Mouse (Mus musculus): ENCODE results near the gene Washc1. TPM values are rescaled to one million over a fixed set of nuclear protein-coding genes. Genes with fewer than 3 reads are reported as not detected.
"Not testable (repeated sequence)": the region's sequence is repeated elsewhere in the genome, so short reads cannot be mapped to it uniquely, and the experiment has no call there.

Washc1 gene
- polyA plus RNA-seq, 1 experiment from 2014 or later = 45.6 TPM

DNA sequence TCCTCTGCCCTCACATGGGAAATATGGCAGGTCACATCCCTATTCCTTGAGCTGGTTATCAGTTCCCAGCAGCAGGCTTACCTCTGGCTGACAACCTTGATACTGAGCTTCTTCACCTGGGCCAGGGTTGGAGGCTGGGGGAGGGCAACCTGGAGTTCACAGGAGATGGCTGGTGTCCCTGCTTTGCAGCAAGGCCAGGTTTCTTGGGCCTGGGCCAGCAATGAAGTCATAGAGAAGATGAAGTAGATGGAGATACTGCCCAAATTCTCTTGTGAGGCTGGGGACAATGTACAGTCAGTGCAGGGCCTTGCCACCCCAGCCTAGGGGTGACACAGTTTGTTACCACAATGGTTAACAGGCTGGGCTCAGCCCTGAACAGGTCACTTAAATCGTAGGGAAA, 9.4 kb downstream of the Washc1 start:
- WGBS = 74% methylated on average over 1 of the region's 1 CpGs
- peaks cover 18% of the 10 kb centered on the region for H3K4me1 ChIP-seq
- no peak overlapping the region for H3K9ac ChIP-seq
- no peak overlapping the region for H3K27ac ChIP-seq
- no peaks in the 10 kb centered on the region for H3K9me3 ChIP-seq
- ATAC-seq (ENCODE audit: insufficient number of reproducible peaks, insufficient read depth, low FRiP score, low TSS enrichment, low read depth) = no peak
- H3K4me2 ChIP-seq = no peak overlapping the region
- peaks cover 47% of the 10 kb centered on the region for H3K36me3 ChIP-seq
- no peak overlapping the region for H3K4me3 ChIP-seq
- no peaks in the 10 kb centered on the region for H3K27me3 ChIP-seq

- peak within 1 kb of the TSS; percentile 86 for H3K4me3 ChIP-seq
- H3K36me3 ChIP-seq = peaks cover 43% of the 10 kb centered on the region
- WGBS = 6% methylated on average over 45 of the region's 45 CpGs
- peak within 1 kb of the TSS; percentile 80 for H3K4me2 ChIP-seq
- H3K4me1 ChIP-seq = peaks cover 18% of the 10 kb centered on the region
- no peaks in the 10 kb centered on the region for H3K27me3 ChIP-seq
- H3K9me3 ChIP-seq = no peaks in the 10 kb centered on the region
- H3K27ac ChIP-seq = peak within 1 kb of the TSS; percentile 78
- peak; percentile 72 for ATAC-seq (ENCODE audit: insufficient number of reproducible peaks, insufficient read depth, low FRiP score, low TSS enrichment, low read depth)
- peak within 1 kb of the TSS; percentile 86 for H3K9ac ChIP-seq
These were observed 11.9 kb downstream of the Washc1 start, which contains the start of gene Ddx11 for GRCm38 (mm10) chr17:66123066-66123815. TSS of gene Ddx11 (plus strand) at chr17:66123520.

DNA sequence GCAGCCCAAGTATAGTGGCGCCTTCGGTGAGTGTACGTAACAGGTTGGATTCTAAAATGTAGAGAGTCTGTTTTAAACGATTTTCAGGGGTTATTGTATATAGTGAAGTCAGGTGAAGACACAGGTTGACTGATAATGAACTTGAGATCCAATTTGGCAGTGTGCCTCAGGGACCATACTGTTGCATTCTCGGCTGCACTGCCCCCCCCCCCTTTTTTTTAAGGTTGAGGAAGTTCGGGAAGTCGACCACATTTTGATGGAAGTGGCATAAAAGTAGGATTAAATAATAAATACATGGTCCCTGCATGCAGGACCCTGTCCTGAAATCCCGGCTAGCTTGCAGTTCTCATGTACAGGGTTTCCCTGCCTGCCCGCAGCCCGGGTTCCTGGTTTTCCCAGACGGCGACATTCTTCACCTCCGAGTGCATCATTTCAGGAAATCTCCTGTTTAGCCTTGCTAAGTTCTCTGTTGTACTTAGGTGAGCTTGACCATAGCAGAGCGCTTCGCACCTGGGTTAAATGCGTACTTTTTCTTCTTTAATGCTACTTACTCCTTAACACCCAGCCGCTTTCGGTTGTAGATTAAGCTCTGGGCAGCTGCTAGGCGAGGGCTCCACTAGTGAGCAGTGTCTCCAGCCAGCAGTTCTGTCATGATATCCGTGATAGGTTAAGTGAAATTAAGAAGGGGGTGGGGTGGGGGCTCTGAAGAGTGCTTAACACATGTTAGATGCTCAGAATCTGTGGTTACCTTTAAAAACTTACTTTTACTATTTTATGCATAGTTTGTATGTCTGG, 12.7 kb downstream of the Washc1 start:
- Histone ChIP-seq H3K4me1 (peaks cover 18% of the 10 kb centered on the region), H3K36me3 (peaks cover 41% of the 10 kb centered on the region), H3K27ac (peak overlapping the region; percentile 78), H3K4me3 (peak overlapping the region; percentile 86), H3K4me2 (peak overlapping the region; percentile 80), H3K9me3 (no peaks in the 10 kb centered on the region), H3K9ac (peak overlapping the region; percentile 86), H3K27me3 (no peaks in the 10 kb centered on the region)
- no peak for ATAC-seq (ENCODE audit: insufficient number of reproducible peaks, insufficient read depth, low FRiP score, low TSS enrichment, low read depth)
- WGBS = 1% methylated on average over 20 of the region's 20 CpGs

DNA sequence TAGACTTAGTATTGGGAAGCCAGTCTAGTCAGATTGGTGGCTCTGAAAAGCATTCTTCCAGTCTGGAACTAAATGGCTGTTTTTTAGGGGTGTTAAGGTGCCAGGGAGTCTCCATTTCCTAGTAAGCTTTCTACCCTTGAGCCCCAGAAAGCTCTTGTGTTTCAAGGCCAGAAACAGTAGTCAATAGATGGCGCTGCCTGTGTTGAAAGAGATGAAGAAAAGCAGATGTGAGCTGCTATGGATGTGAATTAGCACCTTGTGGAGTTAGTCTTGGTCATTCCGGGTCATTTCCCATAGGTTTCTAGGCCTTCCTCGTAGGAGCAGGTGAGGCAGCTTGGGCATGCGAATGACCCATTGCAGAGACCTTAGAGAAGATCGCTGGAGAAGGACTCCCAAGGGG, 13.9 kb downstream of the Washc1 start:
- ATAC-seq (ENCODE audit: insufficient number of reproducible peaks, insufficient read depth, low FRiP score, low TSS enrichment, low read depth) = no peak
- Histone ChIP-seq H3K36me3 (peaks cover 38% of the 10 kb centered on the region), H3K4me1 (peaks cover 18% of the 10 kb centered on the region), H3K9ac (no peak overlapping the region), H3K27me3 (no peaks in the 10 kb centered on the region), H3K4me3 (no peak overlapping the region), H3K4me2 (peak overlapping the region; percentile 80; the same call in 1 of the 2 replicates), H3K9me3 (no peaks in the 10 kb centered on the region), H3K27ac (no peak overlapping the region)
- 68% methylated on average over 5 of the region's 5 CpGs for WGBS

DNA sequence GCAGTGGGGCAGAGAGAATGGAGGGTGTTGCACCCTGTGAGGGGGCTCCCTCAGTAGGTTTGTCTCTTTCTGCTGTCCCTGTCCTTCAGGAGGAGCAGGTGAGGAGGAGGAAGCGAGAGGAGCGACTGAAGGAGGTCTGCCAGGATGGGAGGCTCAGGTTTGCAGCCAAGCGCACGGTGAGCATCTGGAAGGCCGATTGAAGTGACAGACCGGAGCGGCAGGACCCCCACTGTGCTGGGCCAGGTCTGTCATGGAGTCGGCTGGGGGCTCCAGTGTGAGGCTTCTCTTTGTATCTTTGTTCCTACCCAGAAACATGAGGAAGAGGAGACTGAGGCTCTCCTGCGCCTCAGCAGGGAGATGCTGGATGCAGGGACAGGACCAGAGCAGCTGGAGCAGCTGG, 19.0 kb downstream of the Washc1 start:
- no peaks in the 10 kb centered on the region for H3K27me3 ChIP-seq
- H3K27ac ChIP-seq = no peak overlapping the region
- no peak overlapping the region for H3K4me2 ChIP-seq
- no peak overlapping the region for H3K4me3 ChIP-seq
- ATAC-seq (ENCODE audit: insufficient number of reproducible peaks, insufficient read depth, low FRiP score, low TSS enrichment, low read depth) = no peak
- H3K9me3 ChIP-seq = peaks cover 5% of the 10 kb centered on the region; the same call in 1 of the 2 replicates
- H3K36me3 ChIP-seq = peaks cover 83% of the 10 kb centered on the region
- 94% methylated on average over 9 of the region's 9 CpGs for WGBS
- H3K9ac ChIP-seq = 0 out of 2 replicates have a peak overlapping the region, but pooled peaks have one; percentile 36
- peaks cover 2% of the 10 kb centered on the region for H3K4me1 ChIP-seq

DNA sequence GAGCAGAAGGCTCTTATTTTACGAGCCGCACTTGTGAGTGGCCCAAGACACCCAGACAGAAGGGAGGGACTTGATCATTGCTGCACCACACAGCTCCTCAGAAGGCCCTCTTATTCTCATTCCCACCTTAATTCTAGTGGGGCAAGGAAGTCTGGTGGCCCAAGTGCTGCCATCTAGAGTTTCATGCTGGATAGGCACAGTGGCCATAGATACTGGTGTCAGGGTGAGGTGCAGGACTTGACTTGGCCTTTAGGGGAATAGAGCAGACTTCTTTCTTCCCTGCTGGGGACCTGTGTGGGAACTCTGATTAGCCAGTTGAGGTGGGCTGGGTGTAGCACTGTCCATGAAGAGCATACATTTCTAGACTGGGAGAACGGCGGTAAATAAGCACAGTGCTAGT, 19.9 kb downstream of the Washc1 start:
- H3K4me3 ChIP-seq = no peak overlapping the region
- peaks cover 90% of the 10 kb centered on the region for H3K36me3 ChIP-seq
- no peaks in the 10 kb centered on the region for H3K4me1 ChIP-seq
- no peak overlapping the region for H3K9ac ChIP-seq
- WGBS = 95% methylated on average over 4 of the region's 4 CpGs
- no peaks in the 10 kb centered on the region for H3K27me3 ChIP-seq
- no peak overlapping the region for H3K4me2 ChIP-seq
- H3K27ac ChIP-seq = no peak overlapping the region
- peaks cover 5% of the 10 kb centered on the region; the same call in 1 of the 2 replicates for H3K9me3 ChIP-seq
- ATAC-seq (ENCODE audit: insufficient number of reproducible peaks, insufficient read depth, low FRiP score, low TSS enrichment, low read depth) = no peak

DNA sequence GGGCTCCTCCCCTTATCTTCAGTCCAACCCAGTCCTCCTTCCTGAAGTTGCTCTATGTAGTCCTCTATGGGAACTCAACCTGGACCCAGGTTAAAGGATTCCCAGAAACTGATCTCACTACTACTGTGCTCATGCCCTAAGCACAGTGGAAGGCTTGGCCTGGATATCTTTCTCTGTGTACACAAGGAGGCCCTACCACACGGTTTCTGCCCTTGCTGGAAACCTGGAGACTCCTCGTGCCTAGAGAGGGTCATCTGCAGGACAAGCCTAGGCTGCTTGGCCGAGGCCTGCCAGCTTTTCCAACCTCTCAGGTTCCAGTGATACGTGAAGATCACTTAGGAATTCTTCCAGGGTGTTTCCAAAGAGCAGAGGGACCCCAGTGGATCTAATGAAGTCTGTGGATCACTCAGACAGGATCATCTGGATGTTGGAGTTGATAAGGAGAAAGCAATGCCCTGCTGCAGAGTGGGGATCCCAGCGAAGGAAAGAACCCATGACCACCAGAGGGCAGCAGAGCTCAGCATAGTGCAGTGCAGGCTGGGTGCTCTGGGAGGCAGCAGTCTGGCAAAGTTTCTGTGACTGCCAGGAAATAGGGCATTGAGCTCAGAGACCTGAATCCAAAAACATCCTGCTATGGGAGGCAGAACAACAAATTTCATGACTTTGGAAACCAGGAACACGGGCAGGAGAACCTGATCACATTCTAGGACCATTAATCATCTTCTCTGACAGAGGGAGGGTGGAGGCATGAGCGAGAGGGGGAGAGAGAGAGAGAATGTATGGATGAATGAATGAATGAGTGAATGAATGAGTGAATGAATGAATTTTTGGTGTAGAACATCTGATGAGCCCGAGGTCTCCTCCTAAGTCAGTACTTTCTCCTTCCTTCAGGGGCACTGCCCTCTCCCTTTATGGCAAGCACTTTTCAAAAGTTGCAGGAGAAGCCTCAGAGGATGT, 41.6 kb downstream of the Washc1 start:
- H3K27ac ChIP-seq; H3K9ac ChIP-seq; ATAC-seq (ENCODE audit: insufficient number of reproducible peaks, insufficient read depth, low FRiP score, low TSS enrichment, low read depth); H3K4me2 ChIP-seq; H3K4me3 ChIP-seq; H3K27me3 ChIP-seq; H3K4me1 ChIP-seq; H3K9me3 ChIP-seq: not testable (repeated sequence)
- peaks cover 43% of the 10 kb centered on the region for H3K36me3 ChIP-seq
- WGBS = 87% methylated on average over 5 of the region's 8 CpGs

GRCm38 (mm10) chr17:66153735-66154423, 42.5 kb downstream of the Washc1 start:
- H3K4me2 ChIP-seq; H3K4me3 ChIP-seq; H3K4me1 ChIP-seq; H3K9me3 ChIP-seq; H3K27me3 ChIP-seq; H3K27ac ChIP-seq; H3K9ac ChIP-seq; ATAC-seq (ENCODE audit: insufficient number of reproducible peaks, insufficient read depth, low FRiP score, low TSS enrichment, low read depth): not testable (repeated sequence)
- peaks cover 34% of the 10 kb centered on the region for H3K36me3 ChIP-seq
- 90% methylated on average over 4 of the region's 4 CpGs for WGBS

DNA sequence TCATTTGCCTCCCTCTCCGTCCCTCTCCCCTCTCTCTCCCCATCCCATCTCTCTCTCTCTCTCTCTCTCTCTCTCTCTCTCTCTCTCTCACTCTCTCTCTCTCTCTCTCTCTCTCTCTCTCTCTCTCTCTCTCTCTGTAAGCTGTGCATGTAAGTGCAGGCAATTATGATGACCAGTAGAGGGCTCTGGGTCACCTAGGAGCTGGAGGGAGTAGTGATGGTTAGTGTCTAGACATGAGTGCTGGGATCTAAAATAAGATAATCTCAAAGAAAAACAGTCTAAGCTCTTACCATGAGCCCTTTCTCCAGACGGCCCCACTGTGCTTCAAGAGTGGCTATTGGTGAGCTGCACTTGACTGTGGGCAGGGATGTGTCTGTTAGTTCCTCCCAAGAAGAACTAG, 43.5 kb downstream of the Washc1 start:
- Histone ChIP-seq H3K4me2 (no peak overlapping the region), H3K27me3 (no peaks in the 10 kb centered on the region), H3K4me3 (no peak overlapping the region), H3K9ac (no peak overlapping the region), H3K27ac (no peak overlapping the region), H3K36me3 (peaks cover 24% of the 10 kb centered on the region), H3K4me1 (no peaks in the 10 kb centered on the region), H3K9me3 (no peaks in the 10 kb centered on the region)
- no peak for ATAC-seq (ENCODE audit: insufficient number of reproducible peaks, insufficient read depth, low FRiP score, low TSS enrichment, low read depth)
- WGBS = 66% methylated on average over 2 of the region's 2 CpGs

- no peak overlapping the region for H3K4me3 ChIP-seq
- WGBS = 93% methylated on average over 5 of the region's 5 CpGs
- no peak for ATAC-seq (ENCODE audit: insufficient number of reproducible peaks, insufficient read depth, low FRiP score, low TSS enrichment, low read depth)
- no peaks in the 10 kb centered on the region for H3K36me3 ChIP-seq
- H3K9me3 ChIP-seq = peaks cover 11% of the 10 kb centered on the region
- no peaks in the 10 kb centered on the region for H3K27me3 ChIP-seq
- H3K4me1 ChIP-seq = no peaks in the 10 kb centered on the region
- H3K27ac ChIP-seq = no peak overlapping the region
- H3K4me2 ChIP-seq = no peak overlapping the region
- H3K9ac ChIP-seq = no peak overlapping the region
These were observed 46.9 kb downstream of the Washc1 start for GRCm38 (mm10) chr17:66158271-66158670.

- not testable (repeated sequence) for H3K27ac ChIP-seq; ATAC-seq (ENCODE audit: insufficient number of reproducible peaks, insufficient read depth, low FRiP score, low TSS enrichment, low read depth); H3K4me3 ChIP-seq; H3K36me3 ChIP-seq; H3K4me2 ChIP-seq; H3K4me1 ChIP-seq; H3K27me3 ChIP-seq; H3K9ac ChIP-seq
- H3K9me3 ChIP-seq = peaks cover 19% of the 10 kb centered on the region
- WGBS = 94% methylated on average over 5 of the region's 5 CpGs
These were observed 55.8 kb downstream of the Washc1 start for GRCm38 (mm10) chr17:66167141-66167540.

Measured in embryonic facial prominence, embryonic 13.5 days (tissue).